Mouse (Mus musculus): ENCODE results near the gene Fkbp10. TPM values are rescaled to one million over a fixed set of nuclear protein-coding genes. Genes with fewer than 3 reads are reported as not detected.

Gene Fkbp10
- 1 to 10 TPM; 1.0 to 1.6 TPM for total RNA-seq (2023)

DNA sequence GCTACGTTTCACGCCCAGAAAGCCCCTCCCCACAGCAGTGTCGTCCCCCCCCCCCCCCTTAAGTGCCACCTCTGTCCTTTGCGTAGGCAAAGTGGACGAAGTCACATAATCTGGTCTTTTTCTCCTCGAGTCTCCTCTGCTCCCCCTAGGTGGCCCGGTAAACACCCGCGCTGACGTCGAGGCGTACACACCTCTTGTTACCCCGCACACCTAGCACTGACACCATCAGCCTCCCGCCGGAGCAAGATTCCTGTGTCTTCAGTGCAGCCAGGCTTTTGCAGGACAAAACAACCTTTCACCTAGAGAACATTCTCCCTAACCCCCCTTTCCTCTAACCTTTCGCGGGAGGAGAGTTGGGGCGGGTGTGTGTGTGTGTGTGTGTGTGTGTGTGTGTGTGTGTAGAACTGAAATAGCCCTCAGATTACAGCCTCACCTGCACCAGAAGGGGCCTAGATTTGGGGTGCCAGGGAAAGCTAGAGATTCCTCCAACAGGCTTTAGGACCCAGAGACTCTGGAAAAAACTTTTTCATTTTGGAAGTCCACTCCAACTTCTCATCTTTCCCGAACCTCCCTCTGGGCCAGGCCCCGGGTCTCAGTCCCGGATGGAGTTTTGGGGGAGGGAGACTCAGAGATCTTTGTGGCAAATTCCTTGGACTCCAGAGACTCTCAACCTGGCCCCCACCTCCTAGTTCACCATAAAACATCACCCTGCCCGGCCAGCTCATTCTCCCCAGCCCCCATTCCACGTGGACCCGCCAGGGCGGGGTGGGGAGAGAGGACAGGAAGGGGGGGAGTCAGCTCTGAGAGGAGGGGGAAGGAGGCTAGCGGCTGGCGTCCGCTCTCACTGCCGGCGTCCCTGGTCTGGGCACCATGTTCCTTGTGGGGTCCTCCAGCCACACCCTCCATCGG, at the start of gene Fkbp10:
Gene Fkbp10 (plus strand): TSS at position 784 of the 909 bp plus-strand sequence.

DNA sequence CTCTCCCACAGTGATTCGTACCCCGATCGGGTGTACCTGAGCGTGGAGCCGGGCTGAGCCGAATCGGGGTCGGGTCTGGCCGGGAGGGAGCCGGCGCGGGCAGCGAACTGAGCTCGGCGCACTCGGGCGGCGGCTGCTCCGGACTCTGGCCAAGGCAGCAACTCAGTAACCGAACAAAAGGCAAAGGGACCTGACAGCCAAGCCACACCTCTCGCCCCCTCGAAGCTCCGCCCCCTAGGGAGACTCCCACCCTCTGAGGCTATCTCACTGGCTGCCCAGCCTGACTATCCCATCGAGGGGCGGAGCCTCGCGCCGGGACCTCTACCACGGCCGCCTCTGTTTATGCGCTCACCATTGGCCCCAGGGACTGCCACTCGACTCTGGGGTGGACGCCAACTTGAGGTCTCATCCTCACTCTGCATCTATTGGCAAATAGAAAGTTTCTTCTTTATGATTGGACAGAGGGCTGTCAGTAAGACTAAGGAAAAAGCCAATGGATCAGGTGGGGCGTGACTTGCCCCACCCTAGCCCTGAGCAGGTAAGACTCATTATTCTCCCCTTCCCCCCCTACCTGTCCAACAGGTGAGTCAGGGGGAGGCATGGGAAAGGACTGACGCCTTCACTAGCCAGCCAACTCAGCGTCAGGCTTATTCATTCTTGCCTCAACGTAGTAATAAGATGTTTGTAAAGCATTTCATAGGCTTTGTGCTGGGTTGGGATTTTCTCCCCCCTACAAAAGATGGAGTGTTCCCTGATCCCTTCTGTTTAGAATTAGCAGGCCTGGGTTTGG, 17.7 kb upstream of the Fkbp10 start, which contains the start of gene Jup:
Gene Jup (minus strand): TSS at position 164 of the 790 bp plus-strand sequence.

GRCm38 (mm10) chr11:100414021-100414913, 1.2 kb upstream of the Fkbp10 start, which contains the start of gene P3h4:
TSS of gene P3h4 (minus strand) at chr11:100414836.

DNA sequence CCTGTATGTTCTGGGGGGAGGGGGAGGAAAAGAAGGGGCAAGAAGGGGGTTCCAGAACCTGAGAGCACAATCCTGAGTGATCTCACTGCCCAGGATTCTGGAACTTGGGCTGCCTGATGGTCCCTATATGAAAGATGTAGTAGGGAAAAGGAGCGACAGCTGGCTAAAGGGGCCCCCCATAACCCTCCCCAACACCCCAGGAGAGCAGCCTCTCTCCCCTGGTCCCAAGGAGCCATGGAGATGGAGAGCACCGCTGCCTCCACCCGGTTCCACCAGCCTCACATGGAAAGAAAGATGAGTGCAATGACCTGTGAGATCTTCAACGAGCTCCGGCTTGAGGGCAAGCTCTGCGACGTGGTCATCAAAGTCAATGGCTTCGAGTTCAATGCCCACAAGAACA, 26.3 kb downstream of the Fkbp10 start, which contains the start of the genes Nt5c3b and Klhl10:
Gene Nt5c3b (minus strand): TSS at position 12 of the 400 bp plus-strand sequence.
Gene Klhl10 (plus strand): TSS at position 121 of the 400 bp plus-strand sequence.

DNA sequence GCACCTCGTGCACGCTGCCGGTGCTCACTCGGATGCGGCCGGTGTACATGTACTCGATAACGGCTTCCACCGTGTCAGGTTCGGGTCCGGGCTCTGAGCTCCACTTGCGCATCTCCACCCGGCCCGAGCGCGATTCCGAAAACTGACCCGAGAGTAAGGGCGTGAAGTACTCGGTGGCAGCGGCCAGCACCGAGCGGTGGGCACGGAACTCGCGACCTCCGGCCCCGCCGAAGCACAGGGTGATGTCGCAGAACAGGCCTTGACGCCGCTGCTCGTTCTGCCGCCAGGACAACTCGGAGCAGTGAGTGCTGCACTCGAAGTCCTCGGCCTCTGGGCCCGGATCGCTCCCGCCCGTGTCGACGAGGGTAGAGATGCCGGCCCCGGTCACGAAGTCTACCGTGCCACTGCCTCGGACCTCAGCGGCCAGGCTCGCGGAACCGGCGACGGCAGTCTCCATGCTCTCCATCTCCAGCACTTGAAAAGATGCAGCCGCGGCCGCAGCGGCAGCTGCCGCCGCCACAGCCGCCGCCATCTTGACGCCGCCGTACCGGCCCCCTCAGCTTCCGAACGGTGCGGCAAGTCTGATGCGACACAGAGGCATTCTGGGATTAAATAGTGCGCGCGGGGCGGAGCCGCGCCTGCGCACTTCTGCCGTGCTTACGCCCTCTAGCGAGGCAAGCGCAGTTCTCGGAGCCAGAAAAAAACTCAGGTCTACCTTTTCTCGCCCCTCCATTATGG, 56.9 kb downstream of the Fkbp10 start, which contains the start of gene Klhl11:
Gene Klhl11 (minus strand): TSS at position 545 of the 738 bp plus-strand sequence.

Other genes starting within 250 kb of the Fkbp10 start
- not detected for gene Krt9, start 222.5 kb upstream of the Fkbp10 start, total RNA-seq (2023)
- not detected for gene Krt14, start 208.1 kb upstream of the Fkbp10 start, total RNA-seq (2023)
- not detected for gene Krt16, start 166.8 kb upstream of the Fkbp10 start, total RNA-seq (2023)
- not detected for gene Krt17, start 154.7 kb upstream of the Fkbp10 start, total RNA-seq (2023)
- not detected for gene Krt42, start 145.8 kb upstream of the Fkbp10 start, total RNA-seq (2023)
- 1,000 to 10,000 TPM; 1,687 to 1,738 TPM for gene Eif1, start 95.8 kb upstream of the Fkbp10 start, total RNA-seq (2023)
- not detected for gene Gast, start 81.3 kb upstream of the Fkbp10 start, total RNA-seq (2023)
- gene Hap1, start 59.6 kb upstream of the Fkbp10 start, total RNA-seq (2023): under 1 TPM; 0.59 to 0.73 TPM
- 10 to 100 TPM; 16.1 to 24.1 TPM for gene Jup, start 17.9 kb upstream of the Fkbp10 start, total RNA-seq (2023)
- under 1 TPM in 1 of 2 experiments, not detected in 1; 0.31 TPM for gene P3h4, start 861 bp upstream of the Fkbp10 start, total RNA-seq (2023)
- 1 to 10 TPM; 6.4 to 6.5 TPM for gene Nt5c3b, start 26.1 kb downstream of the Fkbp10 start, total RNA-seq (2023)
- gene Klhl10, start 26.2 kb downstream of the Fkbp10 start, total RNA-seq (2023): not detected
- gene Klhl11, start 57.0 kb downstream of the Fkbp10 start, total RNA-seq (2023): 10 to 100 TPM; 10.6 to 12.7 TPM
- gene Acly, start 112.3 kb downstream of the Fkbp10 start, total RNA-seq (2023): 100 to 1,000 TPM; 119 to 124 TPM
- not detected for gene Ttc25, start 129.9 kb downstream of the Fkbp10 start, total RNA-seq (2023)
- 10 to 100 TPM; 14.2 to 15.8 TPM for gene Cnp, start 159.2 kb downstream of the Fkbp10 start, total RNA-seq (2023)
- gene Nkiras2, start 203.5 kb downstream of the Fkbp10 start, total RNA-seq (2023): 10 to 100 TPM; 43.2 to 47.8 TPM
- gene Dnajc7, start 204.5 kb downstream of the Fkbp10 start, total RNA-seq (2023): 100 to 1,000 TPM; 121 to 134 TPM